In genomic region chr9:63183864-63184263, GRCm38 (mm10) we compare ENCODE assay signal across 25 mouse cellular contexts. TPM values are rescaled to one million over a fixed set of nuclear protein-coding genes. Genes with fewer than 3 reads are reported as not detected.
"Had no signal": no experiment of that assay in that cellular context is flagged by ENCODE, and none has a peak within 500 bp of the region (broad histone marks: within the 10 kb centered on the region; RNA-seq: fewer than 3 reads in every experiment).

No protein-coding gene starts in this region.

- H3K4me2 ChIP-seq: liver, embryonic 15.5 days; lung, embryonic 14.5 days; midbrain, embryonic 12.5 days; neural tube, embryonic 12.5 days; neural tube, embryonic 15.5 days had no signal

- ATAC-seq: midbrain, embryonic 16.5 days had no signal

- H3K9ac ChIP-seq: liver, embryonic 15.5 days; lung, embryonic 14.5 days; midbrain, embryonic 12.5 days; neural tube, embryonic 12.5 days; neural tube, embryonic 15.5 days had no signal

- H3K9me3 ChIP-seq: liver, embryonic 15.5 days; midbrain, embryonic 10.5 days; midbrain, embryonic 12.5 days; neural tube, embryonic 12.5 days; neural tube, embryonic 15.5 days had no signal

- H3K36me3 ChIP-seq: liver, embryonic 15.5 days; midbrain, embryonic 12.5 days; neural tube, embryonic 12.5 days had no signal

- DNase-seq: lung, adult 18-20 months; lung, embryonic 14.5 days; lung, postnatal 10 days; lung, postnatal 4 days; midbrain, embryonic 14.5 days; retina, postnatal 1 day; right cerebral cortex, adult 18-20 months; right cerebral cortex, postnatal 25 days; right cerebral cortex, postnatal 4 days; spleen, adult 18-20 months; thymus, adult 18-20 months; thymus, postnatal 14 days; thymus, postnatal 36 days had no signal

- H3K27me3 ChIP-seq: liver, embryonic 15.5 days; neural tube, embryonic 12.5 days had no signal

- H3K27ac ChIP-seq: liver, embryonic 15.5 days; neural tube, embryonic 12.5 days; neural tube, embryonic 15.5 days had no signal

- H3K4me3 ChIP-seq: liver, embryonic 15.5 days; midbrain, embryonic 10.5 days; midbrain, embryonic 12.5 days; myocyte; neural tube, embryonic 12.5 days; neural tube, embryonic 15.5 days had no signal

RNA-seq across cellular contexts. Expression of gene Skor1, which starts 35.1 kb away (rescaled TPM):
- total RNA-seq: megakaryocyte, adult 5-6 weeks; megakaryocyte-erythroid progenitor cell, adult 5-6 weeks had no signal
- polyA plus RNA-seq: liver, embryonic 15.5 days; lung, embryonic 14.5 days; lung, embryonic 16.5 days; stomach, embryonic 14.5 days; stomach, embryonic 16.5 days had no signal
